Mouse (Mus musculus): ENCODE measurements around the gene Cacng6. TPM values are rescaled to one million over a fixed set of nuclear protein-coding genes. Genes with fewer than 3 reads are reported as not detected.

The Cacng6 gene
- polyA plus RNA-seq, 1 experiment from 2014 or later = not detected

Small RNA genes within 50 kb of the gene (microRNA-seq; reads per million reads assigned to microRNA genes)
- 26.0 reads per million, percentile 34 among the genes with 10 or more reads in this experiment for gene Gm23450

Other genes starting within 250 kb of the Cacng6 start
- gene Nlrp12, start 174.5 kb upstream of the Cacng6 start, polyA plus RNA-seq (2016; fragmentation: Nextera tagmentation; extraction: Ambion mirVana) = not detected in 2 replicates
- gene Myadm, start 135.1 kb upstream of the Cacng6 start, polyA plus RNA-seq (2016; fragmentation: Nextera tagmentation; extraction: Ambion mirVana) = 29.6 and 35.1 TPM in 2 replicates
- gene Prkcg, start 135.0 kb upstream of the Cacng6 start, polyA plus RNA-seq (2016; fragmentation: Nextera tagmentation; extraction: Ambion mirVana) = 0.71 and 1.2 TPM in 2 replicates
- gene Cacng7, start 91.2 kb upstream of the Cacng6 start, polyA plus RNA-seq (2016; fragmentation: Nextera tagmentation; extraction: Ambion mirVana) = 1.7 and 2.7 TPM in 2 replicates
- 5.1 and 8.3 TPM in 2 replicates for gene Cacng8, start 33.5 kb upstream of the Cacng6 start, polyA plus RNA-seq (2016; fragmentation: Nextera tagmentation; extraction: Ambion mirVana)
- gene Tarm1, start 78.4 kb downstream of the Cacng6 start, polyA plus RNA-seq (2016; fragmentation: Nextera tagmentation; extraction: Ambion mirVana) = not detected in 2 replicates
- not detected in 2 replicates for gene Oscar, start 192.0 kb downstream of the Cacng6 start, polyA plus RNA-seq (2016; fragmentation: Nextera tagmentation; extraction: Ambion mirVana)
- gene Ndufa3, start 193.2 kb downstream of the Cacng6 start, polyA plus RNA-seq (2016; fragmentation: Nextera tagmentation; extraction: Ambion mirVana) = 372 and 423 TPM in 2 replicates
- 30.3 and 30.8 TPM in 2 replicates for gene Tfpt, start 205.7 kb downstream of the Cacng6 start, polyA plus RNA-seq (2016; fragmentation: Nextera tagmentation; extraction: Ambion mirVana)
- gene Prpf31, start 205.8 kb downstream of the Cacng6 start, polyA plus RNA-seq (2016; fragmentation: Nextera tagmentation; extraction: Ambion mirVana) = 174 and 180 TPM in 2 replicates
- gene Cnot3, start 221.1 kb downstream of the Cacng6 start, polyA plus RNA-seq (2016; fragmentation: Nextera tagmentation; extraction: Ambion mirVana) = 75.2 and 82.7 TPM in 2 replicates
- gene Leng1, start 241.6 kb downstream of the Cacng6 start, polyA plus RNA-seq (2016; fragmentation: Nextera tagmentation; extraction: Ambion mirVana) = 18.0 and 19.8 TPM in 2 replicates

All from midbrain, embryonic 10.5 days (tissue).